Mouse (Mus musculus): ENCODE data around the gene Ivns1abp.
"Not testable (repeated sequence)": the region's sequence is repeated elsewhere in the genome, so short reads cannot be mapped to it uniquely, and the experiment has no call there.

Gene Ivns1abp

GRCm38 (mm10) chr1:151342311-151342710 is 2.0 kb upstream of the Ivns1abp start:
- no peak for DNase-seq (ENCODE audit: low spot score)

- DNase-seq (ENCODE audit: low spot score): no peak
Measured at GRCm38 (mm10) chr1:151342968-151343367, 1.3 kb upstream of the Ivns1abp start.

- no peak for DNase-seq (ENCODE audit: low spot score)
Measured at GRCm38 (mm10) chr1:151343571-151344282, 550 bp upstream of the Ivns1abp start.

GRCm38 (mm10) chr1:151345109-151345862 is 1.0 kb downstream of the Ivns1abp start:
- DNase-seq (ENCODE audit: low spot score): peak; percentile 93

GRCm38 (mm10) chr1:151345863-151346195 is 1.6 kb downstream of the Ivns1abp start:
- DNase-seq (ENCODE audit: low spot score): no peak

- no peak for DNase-seq (ENCODE audit: low spot score)
Measured at GRCm38 (mm10) chr1:151346681-151347127, 2.4 kb downstream of the Ivns1abp start.

- DNase-seq (ENCODE audit: low spot score): not testable (repeated sequence)
Measured at GRCm38 (mm10) chr1:151348293-151348692, 4.0 kb downstream of the Ivns1abp start.

GRCm38 (mm10) chr1:151352911-151353310 is 8.6 kb downstream of the Ivns1abp start:
- DNase-seq (ENCODE audit: low spot score): no peak

- DNase-seq (ENCODE audit: low spot score): no peak
Measured at GRCm38 (mm10) chr1:151355994-151356393, 11.7 kb downstream of the Ivns1abp start.

- no peak for DNase-seq (ENCODE audit: low spot score)
Measured at GRCm38 (mm10) chr1:151359374-151359773, 15.1 kb downstream of the Ivns1abp start.

GRCm38 (mm10) chr1:151366944-151367605 is 22.8 kb downstream of the Ivns1abp start:
- peak; percentile 26 for DNase-seq (ENCODE audit: low spot score)

- no peak for DNase-seq (ENCODE audit: low spot score)
Measured at GRCm38 (mm10) chr1:151367721-151368324, 23.5 kb downstream of the Ivns1abp start.

GRCm38 (mm10) chr1:151368444-151368843 is 24.2 kb downstream of the Ivns1abp start:
- no peak for DNase-seq (ENCODE audit: low spot score)

- no peak for DNase-seq (ENCODE audit: low spot score)
Measured at GRCm38 (mm10) chr1:151370573-151370972, 26.3 kb downstream of the Ivns1abp start.

GRCm38 (mm10) chr1:151371543-151371942 is 27.3 kb downstream of the Ivns1abp start:
- DNase-seq (ENCODE audit: low spot score): no peak

GRCm38 (mm10) chr1:151372823-151373222 is 28.5 kb downstream of the Ivns1abp start:
- no peak for DNase-seq (ENCODE audit: low spot score)

GRCm38 (mm10) chr1:151377353-151377752 is 33.1 kb downstream of the Ivns1abp start:
- DNase-seq (ENCODE audit: low spot score): no peak

GRCm38 (mm10) chr1:151390029-151390428 is 45.8 kb downstream of the Ivns1abp start:
- peak; percentile 12 for DNase-seq (ENCODE audit: low spot score)

GRCm38 (mm10) chr1:151409827-151410226 is 65.5 kb downstream of the Ivns1abp start:
- no peak for DNase-seq (ENCODE audit: low spot score)

All from ovary, postnatal 36 days (tissue).